Mouse (Mus musculus) bone marrow macrophage, adult 2 months (primary cell): ENCODE results near the gene Gpm6a.

Experiments
- CTCF ChIP-seq: IDR thresholded peaks from 2 replicates; pipeline ENCODE4 v1.5.1; 2012; ENCODE audit warnings: low read depth, mild to moderate bottlenecking, low read length, moderate library complexity
- POLR2A ChIP-seq: IDR thresholded peaks from 2 replicates; pipeline ENCODE4 v1.6.1; 2012; ENCODE audit warnings: mild to moderate bottlenecking, low read depth, low read length, borderline replicate concordance

- TF ChIP-seq CTCF (no peak), POLR2A (no peak)
Observed at GRCm38 (mm10) chr8:55034309-55034708, 79.7 kb downstream of the Gpm6a start.
